Mouse (Mus musculus): ENCODE results near the gene Naa15.

Naa15 gene

DNA sequence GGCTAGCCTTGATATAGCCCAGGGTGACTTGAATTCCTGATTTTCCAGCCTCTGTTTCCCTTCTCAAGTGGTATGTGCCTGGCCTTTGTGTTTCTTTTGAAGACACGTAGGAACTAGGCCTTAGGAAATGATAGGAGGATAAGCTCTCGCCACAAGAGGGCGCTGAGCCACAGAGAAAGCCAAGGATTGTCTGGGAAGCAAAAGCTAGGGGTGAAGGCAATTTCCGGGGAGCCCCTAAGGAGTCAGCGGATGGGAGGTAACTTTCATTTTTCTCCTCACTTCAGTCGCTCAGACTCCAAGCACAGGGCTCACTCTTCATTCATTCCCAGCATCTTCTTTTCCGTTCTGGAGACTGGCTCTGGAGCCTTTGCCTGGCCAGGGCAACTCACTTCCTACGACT is 96.0 kb downstream of the Naa15 start:
- CTCF ChIA-PET = no interaction called here

DNA sequence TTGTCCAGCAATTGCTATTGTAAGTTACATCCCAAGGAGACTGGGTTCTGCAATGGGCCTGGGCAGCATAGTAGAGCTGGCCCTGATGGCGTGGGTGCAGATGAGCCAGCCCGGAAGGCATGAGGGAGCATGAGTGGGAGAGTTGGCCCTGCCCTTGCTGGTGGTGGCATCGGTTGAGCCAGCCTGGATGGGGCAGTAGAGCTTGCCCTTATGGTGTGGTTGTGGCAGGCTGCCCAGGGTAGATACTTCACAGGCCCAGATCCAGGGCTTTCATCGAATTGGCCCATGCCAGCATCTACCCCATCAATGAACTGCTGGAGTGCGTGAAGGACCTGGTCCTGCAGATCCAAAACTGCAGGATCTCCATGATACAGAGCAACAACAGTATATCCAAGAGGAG is 97.0 kb downstream of the Naa15 start:
- CTCF ChIA-PET = interaction anchor here (0.7 kb wide), 1 partner anchor 32 kb away, joined by 3 read pairs; no protein-coding TSS in a partner anchor

DNA sequence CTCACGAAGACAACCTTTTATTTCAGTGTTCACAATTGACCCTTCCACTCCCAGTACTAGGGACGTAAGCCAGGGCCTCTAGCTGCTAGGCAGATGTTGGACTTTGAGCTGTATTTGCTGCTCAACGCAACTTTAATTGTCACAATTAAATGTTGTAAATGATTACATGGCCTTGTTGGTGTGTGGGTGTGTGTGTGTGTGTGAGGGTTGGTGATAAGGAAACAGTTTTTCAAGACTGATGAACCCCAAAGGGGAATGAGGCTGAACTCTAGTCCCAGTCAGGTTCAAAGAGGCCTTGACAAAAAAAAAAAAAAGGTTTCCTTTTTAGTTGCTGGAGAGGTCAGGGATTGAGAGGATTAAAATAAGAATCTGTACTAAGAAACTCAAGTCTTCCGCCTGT is 102.5 kb downstream of the Naa15 start:
- CTCF ChIA-PET = interaction anchor here (0.7 kb wide), 1 partner anchor 150 kb away, joined by 9 read pairs; no protein-coding TSS in a partner anchor

DNA sequence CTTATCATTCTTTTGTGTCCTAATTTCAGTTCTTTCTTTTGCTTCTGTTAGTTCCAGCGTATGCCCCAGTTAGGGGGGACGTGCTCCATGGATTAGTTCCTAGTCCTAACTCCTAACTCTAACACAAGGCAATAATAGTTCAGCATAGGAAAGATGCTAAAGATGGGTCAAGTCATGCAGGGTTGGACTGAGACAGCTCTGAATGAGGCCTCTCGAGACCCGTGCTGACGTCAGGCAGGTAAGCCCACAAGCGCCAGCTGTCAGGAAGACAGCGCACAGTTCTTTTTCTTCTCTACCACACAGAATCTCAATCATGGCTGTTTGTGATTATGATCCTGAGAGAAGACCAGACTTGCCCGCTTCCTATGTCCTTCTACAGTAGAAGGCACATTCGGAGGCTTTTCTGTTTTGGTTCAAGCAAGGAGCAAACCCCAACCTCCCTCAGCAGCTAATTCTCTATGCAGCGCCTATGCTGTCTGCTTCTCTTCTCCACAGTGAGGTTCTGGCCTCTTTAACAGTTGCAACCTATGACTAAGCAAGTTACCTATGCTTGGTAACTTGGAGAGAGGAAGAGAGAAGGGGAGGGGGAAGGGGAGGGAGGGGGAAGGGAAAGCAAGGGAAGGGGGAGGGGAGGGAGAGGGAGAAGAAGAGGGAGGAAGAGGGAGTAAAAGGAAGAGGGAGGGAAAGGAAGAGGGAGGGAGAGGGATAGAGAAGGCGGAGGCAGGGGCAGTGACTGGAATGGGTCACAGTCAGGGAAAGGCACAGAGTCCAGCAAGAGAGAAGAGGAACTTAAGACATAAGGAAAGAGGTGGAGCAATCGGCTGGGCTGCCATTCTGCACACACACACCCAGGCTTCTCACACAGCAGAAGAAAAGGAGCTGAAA is 103.2 kb downstream of the Naa15 start:
- CTCF ChIA-PET = no interaction called here

DNA sequence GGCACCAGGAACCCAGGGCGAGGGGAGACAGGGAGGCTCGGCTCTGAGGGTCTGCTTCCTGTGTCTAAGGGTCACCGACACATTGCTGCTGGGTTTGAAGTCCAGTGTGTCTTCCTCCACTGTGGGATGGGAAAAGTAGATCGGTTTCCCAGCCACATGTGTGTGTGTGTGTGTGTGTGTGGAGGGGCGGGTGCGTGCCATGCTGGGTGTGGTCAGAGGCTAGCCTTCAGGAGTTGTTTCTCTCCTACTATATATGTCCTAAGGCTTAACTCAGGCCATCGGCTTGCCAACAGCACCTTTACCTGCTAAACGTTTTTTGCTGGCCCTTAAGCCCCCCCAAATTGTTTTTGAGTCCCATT is 103.8 kb downstream of the Naa15 start:
- CTCF ChIA-PET = no interaction called here

DNA sequence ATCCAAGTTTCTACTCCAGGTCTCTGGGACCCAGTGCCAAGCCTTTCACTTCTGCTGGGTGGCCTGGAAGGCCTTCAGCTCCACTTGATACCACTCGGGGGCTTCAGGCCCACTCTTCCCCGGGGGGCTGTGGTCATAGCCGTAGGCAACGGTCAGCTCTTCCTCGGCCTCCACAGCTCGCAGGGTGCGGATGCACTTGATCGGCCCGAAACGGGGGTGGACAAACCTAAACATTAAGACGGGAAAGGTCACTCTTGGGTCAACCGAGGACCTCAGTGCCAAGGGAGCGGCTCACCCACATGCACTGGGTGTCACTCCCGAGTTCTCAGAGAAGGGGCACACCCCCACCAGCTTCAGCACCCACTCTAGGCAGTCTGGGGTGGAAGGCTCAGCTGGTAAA is 106.3 kb downstream of the Naa15 start:
- CTCF ChIA-PET = interaction anchor here (0.8 kb wide), 1 partner anchor 1055 kb away, joined by 3 read pairs; no protein-coding TSS in a partner anchor

DNA sequence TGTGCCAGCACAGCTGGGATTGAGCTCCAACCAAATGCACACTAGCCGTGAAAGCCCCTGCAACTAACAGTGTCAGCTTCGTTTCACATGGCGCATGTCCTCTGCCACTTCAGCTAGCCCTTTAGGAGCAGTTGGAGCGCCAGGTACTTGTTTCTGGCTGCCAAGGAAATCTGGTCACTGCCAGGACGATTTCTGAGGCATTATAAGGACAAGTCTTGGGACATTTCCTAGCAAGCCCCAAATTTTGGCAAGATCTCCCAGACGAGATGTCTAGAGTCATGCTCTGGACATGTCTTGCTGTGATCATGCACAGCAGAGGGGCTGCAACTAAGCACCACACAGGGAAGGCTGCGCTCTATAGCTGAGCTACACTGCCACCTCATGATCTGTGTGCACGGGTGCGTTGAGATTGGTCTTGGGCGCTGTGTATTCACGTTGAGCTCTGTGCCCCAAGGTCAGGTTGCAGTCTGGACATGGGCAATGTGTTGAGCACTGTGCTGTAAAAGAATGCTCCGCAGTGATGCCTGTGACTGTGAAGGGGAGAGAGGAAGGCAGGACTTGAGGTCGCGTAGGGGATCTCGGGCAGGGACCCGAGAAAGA is 110.3 kb downstream of the Naa15 start:
- CTCF ChIA-PET = no interaction called here
